Mouse (Mus musculus) myocyte (in vitro differentiated cells): ENCODE results near the gene Stxbp2.

Experiments used
- CEBPB ChIP-seq: IDR thresholded peaks from 2 replicates; pipeline ENCODE4 v1.6.1; 2011; ENCODE audit warnings: mild to moderate bottlenecking, moderate library complexity; ENCODE audit not compliant: poor library complexity, insufficient read depth, severe bottlenecking
- POLR2A ChIP-seq: IDR thresholded peaks from one replicate; pipeline ENCODE4 v1.6.1; 2011; ENCODE audit warnings: low read depth, mild to moderate bottlenecking, control low read depth, moderate library complexity; ENCODE audit not compliant: insufficient read length
- POLR2AphosphoS2 ChIP-seq: IDR thresholded peaks from one replicate; pipeline ENCODE4 v1.6.1; 2011; ENCODE audit warnings: low read depth, control low read depth; ENCODE audit not compliant: insufficient read length
- TCF12 ChIP-seq: IDR thresholded peaks from one replicate; pipeline ENCODE4 v1.6.1; 2011; ENCODE audit warnings: mild to moderate bottlenecking, control low read depth; ENCODE audit not compliant: poor library complexity, insufficient read depth, severe bottlenecking
- USF1 ChIP-seq: IDR thresholded peaks from one replicate; pipeline ENCODE4 v1.6.1; 2011; ENCODE audit warnings: low read depth, mild to moderate bottlenecking, control low read depth, moderate library complexity

DNA sequence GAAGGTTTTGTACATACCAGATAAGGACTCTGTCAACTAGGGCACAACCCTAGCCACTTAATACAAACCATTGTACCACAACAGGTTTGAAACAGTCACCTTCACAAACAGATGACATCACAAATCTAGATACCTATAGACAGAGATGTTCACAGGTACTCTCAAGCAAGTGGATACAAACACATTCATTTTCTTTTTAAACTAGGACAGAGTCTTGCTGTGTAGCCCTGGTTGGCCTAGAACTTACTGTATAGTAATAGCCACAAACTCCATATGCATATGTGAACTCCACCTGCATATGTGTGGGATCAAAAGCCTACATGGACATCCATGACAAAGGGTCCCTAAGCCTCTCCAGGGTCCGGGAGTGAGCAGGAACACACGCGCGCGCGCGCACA, 43.8 kb upstream of the Stxbp2 start, which contains the start of gene Camsap3:
- TF ChIP-seq POLR2A (no peak), CEBPB (no peak), USF1 (no peak), TCF12 (no peak), POLR2AphosphoS2 (no peak)
